Mouse (Mus musculus) left cerebral cortex, postnatal 25 days (tissue): ENCODE results near the gene Gm9507. TPM values are rescaled to one million over a fixed set of nuclear protein-coding genes. Genes with fewer than 3 reads are reported as not detected.
"Not testable (repeated sequence)": the region's sequence is repeated elsewhere in the genome, so short reads cannot be mapped to it uniquely, and the experiment has no call there.

Experiments
- DNase-seq, 2 experiments: peaks; one replicate each; pipeline ENCODE4 v3.0.0; 2022; ENCODE audit warnings: low spot score in 2 of 2, mixed read lengths in 1 of 2
- intact Hi-C: fragments of 180-260 bp; cut with DNase I; formaldehyde crosslinking; loops from one replicate; pipeline ENCODE4 v1.15.1; 2025
- total RNA-seq, 2 experiments: library from RNA; stranded (reverse); gene quantifications; 2 replicates each; pipeline ENCODE4 v1.2.3; 2021

Gene Gm9507
- total RNA-seq, 2 experiments from 2014 or later: not detected

DNA sequence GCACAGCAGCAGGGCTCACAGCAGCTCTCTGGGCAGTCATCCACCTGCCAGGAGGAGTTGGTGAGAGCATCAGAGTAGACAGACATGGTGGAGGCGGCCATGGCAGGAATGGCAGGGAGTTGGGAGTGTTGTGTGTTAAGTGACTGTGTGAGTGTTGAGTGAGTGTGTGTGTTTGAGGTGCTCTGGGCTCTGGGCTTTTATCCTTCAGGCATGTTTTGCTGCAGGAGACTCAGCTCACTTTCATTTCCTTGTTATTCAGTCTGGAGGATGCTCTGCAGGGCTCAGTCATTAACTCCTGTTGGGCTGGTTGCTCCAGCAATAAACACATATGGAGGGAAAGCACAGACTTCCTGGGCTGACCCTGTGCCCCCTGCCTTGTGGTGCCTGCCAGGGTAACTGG lies 29.2 kb downstream of the Gm9507 start, which contains the start of gene Gm3250:
TSS of gene Gm3250 (minus strand) at position 101 of the 400 bp plus-strand sequence.
- intact Hi-C loops, DNase-seq: not testable (repeated sequence)

DNA sequence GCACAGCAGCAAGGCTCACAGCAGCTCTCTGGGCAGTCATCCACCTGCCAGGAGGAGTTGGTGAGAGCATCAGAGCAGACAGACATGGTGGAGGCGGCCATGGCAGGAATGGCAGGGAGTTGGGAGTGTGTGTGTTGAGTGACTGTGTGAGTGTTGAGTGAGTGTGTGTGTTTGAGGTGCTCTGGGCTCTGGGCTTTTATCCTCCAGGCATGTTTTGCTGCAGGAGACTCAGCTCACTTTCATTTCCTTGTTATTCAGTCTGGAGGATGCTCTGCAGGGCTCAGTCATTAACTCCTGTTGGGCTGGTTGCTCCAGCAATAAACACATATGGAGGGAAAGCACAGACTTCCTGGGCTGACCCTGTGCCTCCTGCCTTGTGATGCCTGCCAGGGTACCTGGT lies 34.8 kb downstream of the Gm9507 start, which contains the start of gene Gm7138:
TSS of gene Gm7138 (minus strand) at position 101 of the 400 bp plus-strand sequence.
- DNase-seq, intact Hi-C loops: not testable (repeated sequence)

DNA sequence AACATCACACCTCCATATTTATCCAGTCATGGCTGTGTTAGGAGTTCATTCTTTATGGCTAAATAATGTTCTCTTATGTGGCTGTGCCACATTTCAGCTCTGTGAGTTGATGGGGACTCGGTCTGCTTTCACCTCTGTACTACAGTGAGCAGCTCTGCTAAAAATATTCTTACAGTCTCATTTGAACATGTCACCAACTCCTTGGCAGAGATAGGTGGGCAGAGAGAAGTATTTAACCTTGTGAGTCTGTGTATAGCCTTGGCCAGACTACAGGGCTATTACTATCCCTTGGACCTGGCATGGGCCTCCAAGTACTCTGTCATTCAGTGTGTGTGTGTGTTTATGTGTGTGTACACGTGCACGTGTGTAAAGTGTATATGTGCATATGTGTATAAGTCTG lies 39.5 kb downstream of the Gm9507 start:
- DNase-seq, intact Hi-C loops: not testable (repeated sequence)

DNA sequence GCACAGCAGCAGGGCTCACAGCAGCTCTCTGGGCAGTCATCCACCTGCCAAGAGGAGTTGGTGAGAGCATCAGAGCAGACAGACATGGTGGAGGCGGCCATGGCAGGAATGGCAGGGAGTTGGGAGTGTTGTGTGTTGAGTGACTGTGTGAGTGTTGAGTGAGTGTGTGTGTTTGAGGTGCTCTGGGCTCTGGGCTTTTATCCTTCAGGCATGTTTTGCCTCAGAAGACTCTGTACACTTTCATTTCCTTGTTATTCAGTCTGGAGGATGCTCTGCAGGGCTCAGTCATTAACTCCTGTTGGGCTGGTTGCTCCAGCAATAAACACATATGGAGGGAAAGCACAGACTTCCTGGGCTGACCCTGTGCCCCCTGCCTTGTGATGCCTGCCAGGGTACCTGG lies 40.4 kb downstream of the Gm9507 start, which contains the start of gene Gm3238:
TSS of gene Gm3238 (minus strand) at position 101 of the 400 bp plus-strand sequence.
- intact Hi-C loops, DNase-seq: not testable (repeated sequence)

DNA sequence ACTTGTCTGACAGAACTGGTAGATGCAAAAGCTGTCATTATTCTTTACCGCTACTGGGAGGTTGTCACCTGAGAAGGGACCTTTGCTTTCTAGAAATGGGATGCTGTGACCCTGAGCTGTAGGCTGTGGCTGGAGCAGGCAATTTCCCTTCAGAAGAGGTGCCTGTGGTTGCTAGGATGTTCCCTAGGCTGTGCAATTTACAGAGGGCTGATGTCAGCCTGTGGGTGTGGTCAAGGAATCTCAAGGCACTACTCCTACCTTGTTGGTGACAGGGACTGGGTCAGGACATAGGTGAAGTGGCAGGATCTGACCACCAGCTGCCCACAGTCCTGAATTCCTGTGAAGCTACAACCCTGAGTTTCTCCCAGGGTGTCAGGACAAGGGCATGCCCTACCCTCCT lies 41.9 kb downstream of the Gm9507 start:
- DNase-seq: no peak
- intact Hi-C loops: no loop called here

Other genes with a start within 250 kb of the Gm9507 start
- gene Pttg1ip, start 230.1 kb downstream of the Gm9507 start, total RNA-seq: 10 to 100 TPM; 71.0 to 87.6 TPM
- 100 to 1,000 TPM; 133 to 140 TPM for gene Sumo3, start 205.7 kb downstream of the Gm9507 start, total RNA-seq
- gene Gm49325, start 205.6 kb downstream of the Gm9507 start, total RNA-seq: 10 to 100 TPM; 14.2 to 16.3 TPM
- gene Ube2g2, start 189.6 kb downstream of the Gm9507 start, total RNA-seq: 10 to 100 TPM; 43.7 to 51.3 TPM
- under 1 TPM in 1 of 2 experiments, not detected in 1; 0.14 TPM for gene Tspear, start 125.3 kb downstream of the Gm9507 start, total RNA-seq
- not detected for gene Gm19402, start 121.1 kb downstream of the Gm9507 start, total RNA-seq
- not detected for gene Gm9508, start 114.6 kb downstream of the Gm9507 start, total RNA-seq
- not detected for gene Gm10272, start 105.2 kb downstream of the Gm9507 start, total RNA-seq
- not detected for gene Gm10024, start 100.4 kb downstream of the Gm9507 start, total RNA-seq
- gene Gm10142, start 96.0 kb downstream of the Gm9507 start, total RNA-seq: not detected
- not detected for gene Krtap12-1, start 91.2 kb downstream of the Gm9507 start, total RNA-seq
- not detected for gene Gm10100, start 85.4 kb downstream of the Gm9507 start, total RNA-seq
- not detected for gene Gm18596, start 69.2 kb downstream of the Gm9507 start, total RNA-seq
- gene Gm9736, start 60.5 kb downstream of the Gm9507 start, total RNA-seq: not detected
- not detected for gene Gm3233, start 52.2 kb downstream of the Gm9507 start, total RNA-seq
- not detected for gene Gm3238, start 40.5 kb downstream of the Gm9507 start, total RNA-seq
- not detected for gene Gm7138, start 34.9 kb downstream of the Gm9507 start, total RNA-seq
- not detected for gene Gm3250, start 29.3 kb downstream of the Gm9507 start, total RNA-seq
- gene Gm7137, start 23.6 kb downstream of the Gm9507 start, total RNA-seq: not detected
- gene Gm9639, start 16.8 kb downstream of the Gm9507 start, total RNA-seq: not detected
- gene Gm19668, start 12.7 kb downstream of the Gm9507 start, total RNA-seq: not detected
- gene Gm2696, start 2.8 kb upstream of the Gm9507 start, total RNA-seq: not detected
- not detected for gene Krtap10-4, start 15.3 kb upstream of the Gm9507 start, total RNA-seq
- gene Krtap10-10, start 24.1 kb upstream of the Gm9507 start, total RNA-seq: not detected
- gene Gm36176, start 35.0 kb upstream of the Gm9507 start, total RNA-seq: not detected
- gene Gm10318, start 41.0 kb upstream of the Gm9507 start, total RNA-seq: not detected
- not detected for gene Gm3285, start 50.1 kb upstream of the Gm9507 start, total RNA-seq
- 10 to 100 TPM; 13.2 to 13.6 TPM for gene Lrrc3, start 90.7 kb upstream of the Gm9507 start, total RNA-seq
- 10 to 100 TPM; 32.3 to 44.9 TPM for gene Trpm2, start 158.7 kb upstream of the Gm9507 start, total RNA-seq
- 10 to 100 TPM; 30.3 to 34.7 TPM for gene 1810043G02Rik, start 166.7 kb upstream of the Gm9507 start, total RNA-seq
- gene Pfkl, start 198.2 kb upstream of the Gm9507 start, total RNA-seq: 100 to 1,000 TPM; 145 to 149 TPM
- gene Dnmt3l, start 230.1 kb upstream of the Gm9507 start, total RNA-seq: not detected
- gene Aire, start 231.8 kb upstream of the Gm9507 start, total RNA-seq: not detected